Mouse (Mus musculus): ENCODE measurements at regions not wholly inside any gene's neighbourhood (a gene's known extent, or its start where the extent isn't known, plus 50 kb on each side); places are given as distances from the start of the nearest gene placed in this dataset.

DNA sequence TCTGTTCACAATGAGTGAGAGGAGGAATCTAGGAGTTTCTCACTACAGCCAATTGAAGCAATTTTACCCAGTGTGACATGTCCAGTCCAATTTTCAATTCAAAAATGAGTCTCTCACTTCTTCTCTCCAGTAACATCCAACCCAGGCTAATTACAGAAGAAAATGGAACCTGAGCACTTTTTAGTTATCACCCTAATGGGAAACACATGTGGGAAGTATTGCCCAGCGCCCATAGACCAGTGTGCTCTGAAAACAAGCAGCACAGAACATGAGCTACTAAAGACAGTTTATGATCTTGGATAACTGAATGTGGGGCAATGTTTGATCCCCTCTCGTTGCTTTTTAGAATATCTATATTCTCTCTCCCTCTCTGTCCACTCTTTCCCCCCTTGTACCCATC is 70.5 kb upstream of the Efemp1 start:
- no peak for ATAC-seq (replicated peaks; ENCODE audit: insufficient number of reproducible peaks, insufficient read depth, low FRiP score, low read depth)
- no peak overlapping the region for H3K4me3 ChIP-seq
- H3K27me3 ChIP-seq, result no peaks in the 10 kb centered on the region
- no peaks in the 10 kb centered on the region for H3K4me1 ChIP-seq (replicated peaks)
- 51% methylated on average over 2 of the region's 2 CpGs for WGBS
- H3K9me3 ChIP-seq (replicated peaks), result no peaks in the 10 kb centered on the region
- H3K36me3 ChIP-seq, result no peaks in the 10 kb centered on the region
- no peak overlapping the region for H3K9ac ChIP-seq
- no peak overlapping the region for H3K27ac ChIP-seq
- no peak overlapping the region for H3K4me2 ChIP-seq

DNA sequence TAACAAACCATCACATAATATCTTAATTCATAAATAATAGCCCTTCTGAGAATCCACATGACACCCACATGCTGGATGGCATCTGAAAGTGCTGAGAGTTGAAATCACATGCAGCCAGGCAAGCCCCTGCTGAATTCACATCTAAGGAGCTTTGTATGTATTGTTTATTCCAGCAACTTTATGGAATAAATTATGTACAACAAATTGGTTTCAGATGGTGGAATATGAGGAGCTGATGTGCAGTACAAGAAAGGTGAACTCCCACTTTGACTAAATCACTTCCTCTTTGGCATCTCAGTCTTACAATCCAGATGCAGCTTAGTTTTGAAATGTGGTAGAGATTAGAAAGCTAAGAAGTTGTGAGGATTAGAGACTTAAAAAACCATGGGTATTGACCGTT is 82.2 kb upstream of the Efemp1 start:
- H3K4me1 ChIP-seq (replicated peaks), result no peaks in the 10 kb centered on the region
- no peaks in the 10 kb centered on the region for H3K9me3 ChIP-seq (replicated peaks)
- H3K27ac ChIP-seq, result no peak overlapping the region
- no peak for ATAC-seq (replicated peaks; ENCODE audit: insufficient number of reproducible peaks, insufficient read depth, low FRiP score, low read depth)
- no peaks in the 10 kb centered on the region for H3K36me3 ChIP-seq
- WGBS, result 85% methylated on average over 1 of the region's 1 CpGs
- H3K9ac ChIP-seq, result no peak overlapping the region
- no peak overlapping the region for H3K4me3 ChIP-seq
- H3K27me3 ChIP-seq, result no peaks in the 10 kb centered on the region
- no peak overlapping the region for H3K4me2 ChIP-seq

DNA sequence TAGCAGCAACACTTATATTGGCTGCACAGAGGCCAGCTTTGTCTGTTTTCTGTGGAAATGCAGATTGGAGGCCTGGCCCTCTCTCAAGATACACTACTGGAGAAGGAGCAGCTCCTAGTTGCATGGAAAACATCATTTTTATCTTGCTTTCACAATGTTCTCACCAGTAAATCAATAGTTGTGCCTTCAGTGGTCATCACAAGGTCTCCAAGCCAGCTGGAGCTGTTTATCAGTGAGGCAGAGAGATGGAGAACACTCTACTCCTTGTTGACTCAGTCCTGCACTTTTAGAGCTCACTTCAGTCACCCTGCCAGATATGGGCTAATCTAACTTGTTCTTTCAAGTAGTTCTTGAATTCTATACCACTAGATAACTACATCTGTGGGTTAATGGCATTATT is 92.3 kb upstream of the Efemp1 start:
- Histone ChIP-seq H3K9me3 (replicated peaks) (no peaks in the 10 kb centered on the region), H3K36me3 (no peaks in the 10 kb centered on the region), H3K4me3 (no peak overlapping the region), H3K27ac (no peak overlapping the region), H3K4me1 (replicated peaks) (no peaks in the 10 kb centered on the region), H3K4me2 (no peak overlapping the region), H3K9ac (no peak overlapping the region), H3K27me3 (no peaks in the 10 kb centered on the region)
- ATAC-seq (replicated peaks; ENCODE audit: insufficient number of reproducible peaks, insufficient read depth, low FRiP score, low read depth), result no peak

DNA sequence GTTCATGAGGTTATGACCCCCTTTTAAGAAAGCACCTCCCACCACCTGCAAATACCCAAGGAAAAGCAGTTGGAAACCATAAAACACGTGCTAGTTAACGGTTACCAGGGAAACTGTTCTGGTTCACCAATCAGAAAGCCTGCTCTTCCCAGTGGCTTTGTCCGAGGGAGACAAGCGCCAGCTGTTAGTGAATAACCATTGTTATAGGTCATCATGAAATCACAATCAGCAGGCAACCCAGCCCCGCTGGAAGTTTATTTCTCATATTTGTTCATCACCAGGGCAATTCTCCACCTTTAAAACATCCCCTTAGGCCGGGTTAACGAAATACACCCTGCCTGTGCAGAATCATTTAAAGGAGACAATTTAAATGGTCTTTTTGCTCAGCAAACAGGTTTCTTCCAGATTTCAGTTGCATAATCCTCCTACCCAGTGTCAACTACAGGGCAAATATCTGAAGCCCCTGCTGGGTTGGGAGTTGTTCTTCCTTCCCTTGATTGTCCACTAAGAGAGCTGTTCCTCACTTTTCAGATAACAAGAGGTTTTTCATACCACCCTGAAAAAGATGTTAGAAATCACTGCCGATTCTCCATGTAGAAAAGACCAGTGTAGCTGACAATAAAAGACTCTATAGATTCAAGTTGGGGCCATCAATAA is 117.9 kb upstream of the Efemp1 start:
- no peak overlapping the region for H3K4me3 ChIP-seq
- H3K4me2 ChIP-seq, result no peak overlapping the region
- no peak for ATAC-seq (replicated peaks; ENCODE audit: insufficient number of reproducible peaks, insufficient read depth, low FRiP score, low read depth)
- WGBS, result 23% methylated on average over 8 of the region's 8 CpGs
- H3K9ac ChIP-seq, result no peak overlapping the region
- H3K9me3 ChIP-seq (replicated peaks), result no peaks in the 10 kb centered on the region
- no peaks in the 10 kb centered on the region for H3K27me3 ChIP-seq
- H3K27ac ChIP-seq, result no peak overlapping the region
- H3K4me1 ChIP-seq (replicated peaks), result no peaks in the 10 kb centered on the region
- no peaks in the 10 kb centered on the region for H3K36me3 ChIP-seq

DNA sequence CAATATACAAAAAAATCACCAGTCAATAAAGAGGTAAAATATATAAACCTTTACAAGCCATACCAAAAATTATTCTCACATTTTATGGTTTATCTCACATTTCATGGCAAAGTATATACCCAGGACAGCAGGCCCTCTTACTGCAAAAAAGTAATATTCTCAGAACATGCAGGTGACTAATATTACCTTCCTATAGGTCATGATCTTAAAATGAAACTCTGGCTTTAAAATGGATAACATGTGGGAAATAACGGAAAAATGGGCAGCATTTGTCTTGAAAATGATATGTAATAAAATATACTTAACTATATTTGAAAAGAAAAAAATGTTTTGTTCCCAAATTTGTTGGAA is 118.4 kb upstream of the Efemp1 start:
- Histone ChIP-seq H3K9me3 (replicated peaks) (no peaks in the 10 kb centered on the region), H3K4me2 (no peak overlapping the region), H3K4me3 (no peak overlapping the region), H3K9ac (no peak overlapping the region), H3K27me3 (no peaks in the 10 kb centered on the region), H3K36me3 (no peaks in the 10 kb centered on the region), H3K27ac (no peak overlapping the region), H3K4me1 (replicated peaks) (no peaks in the 10 kb centered on the region)
- ATAC-seq (replicated peaks; ENCODE audit: insufficient number of reproducible peaks, insufficient read depth, low FRiP score, low read depth), result no peak
- 64% methylated on average over 1 of the region's 1 CpGs for WGBS

DNA sequence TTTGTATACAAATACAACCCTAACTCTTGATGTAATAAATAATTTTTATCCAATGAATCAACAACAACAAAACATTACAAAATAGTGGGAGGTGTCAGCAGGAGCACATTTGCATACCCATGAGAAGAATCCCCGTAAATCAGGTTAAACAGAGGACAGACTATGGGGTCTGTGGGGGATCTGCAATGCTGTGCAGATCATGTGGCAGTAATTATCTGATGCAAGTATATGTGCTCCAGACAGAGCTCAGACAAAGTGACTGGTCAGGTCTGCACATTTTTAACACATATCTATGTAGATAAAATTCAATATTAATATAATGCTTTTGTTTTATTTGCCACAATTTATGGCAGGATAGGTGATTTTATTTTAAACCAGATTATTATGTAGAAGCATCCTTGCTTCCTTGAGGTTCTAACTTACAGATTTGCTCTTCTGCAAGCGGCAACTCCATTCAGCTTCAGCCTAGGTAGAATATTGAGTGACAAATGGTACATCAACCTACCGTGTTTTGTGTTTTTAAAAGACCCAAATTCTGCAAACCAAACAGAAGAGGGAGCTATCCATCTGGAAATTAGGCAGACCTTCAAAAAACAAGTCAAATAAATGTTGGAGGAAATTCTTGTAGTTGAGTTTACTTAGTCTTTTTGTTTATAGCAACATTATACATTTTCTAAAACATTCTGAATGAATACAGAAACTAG is 119.0 kb upstream of the Efemp1 start:
- H3K4me2 ChIP-seq, result no peak overlapping the region
- H3K27ac ChIP-seq, result no peak overlapping the region
- no peak for ATAC-seq (replicated peaks; ENCODE audit: insufficient number of reproducible peaks, insufficient read depth, low FRiP score, low read depth)
- no peaks in the 10 kb centered on the region for H3K9me3 ChIP-seq (replicated peaks)
- H3K9ac ChIP-seq, result no peak overlapping the region
- H3K27me3 ChIP-seq, result no peaks in the 10 kb centered on the region
- no peak overlapping the region for H3K4me3 ChIP-seq
- H3K4me1 ChIP-seq (replicated peaks), result no peaks in the 10 kb centered on the region
- 63% methylated on average over 3 of the region's 3 CpGs for WGBS
- H3K36me3 ChIP-seq, result no peaks in the 10 kb centered on the region

DNA sequence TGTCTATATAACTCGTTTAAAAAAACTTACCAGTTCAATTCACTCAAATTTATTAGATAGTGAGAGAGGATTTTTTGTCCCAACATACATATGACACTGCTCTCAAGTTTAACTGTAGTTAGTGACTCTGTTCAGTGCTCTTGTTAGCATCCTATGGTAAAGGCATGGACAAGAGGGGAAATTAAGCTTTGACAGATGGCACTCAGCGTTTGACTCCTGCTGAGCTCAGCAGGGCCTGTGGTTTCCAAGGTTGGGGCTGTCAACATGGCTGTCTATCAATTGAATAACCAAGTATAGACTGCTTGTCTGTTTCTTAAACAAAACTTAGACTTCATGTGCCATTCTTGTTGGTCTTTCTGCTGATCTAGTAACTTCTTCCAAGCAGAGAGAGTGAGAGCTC is 122.9 kb upstream of the Efemp1 start:
- H3K4me3 ChIP-seq, result no peak overlapping the region
- H3K4me2 ChIP-seq, result no peak overlapping the region
- WGBS, result 57% methylated on average over 2 of the region's 2 CpGs
- no peaks in the 10 kb centered on the region for H3K4me1 ChIP-seq (replicated peaks)
- no peaks in the 10 kb centered on the region for H3K9me3 ChIP-seq (replicated peaks)
- H3K27ac ChIP-seq, result no peak overlapping the region
- no peaks in the 10 kb centered on the region for H3K27me3 ChIP-seq
- no peak for ATAC-seq (replicated peaks; ENCODE audit: insufficient number of reproducible peaks, insufficient read depth, low FRiP score, low read depth)
- no peak overlapping the region for H3K9ac ChIP-seq
- no peaks in the 10 kb centered on the region for H3K36me3 ChIP-seq

DNA sequence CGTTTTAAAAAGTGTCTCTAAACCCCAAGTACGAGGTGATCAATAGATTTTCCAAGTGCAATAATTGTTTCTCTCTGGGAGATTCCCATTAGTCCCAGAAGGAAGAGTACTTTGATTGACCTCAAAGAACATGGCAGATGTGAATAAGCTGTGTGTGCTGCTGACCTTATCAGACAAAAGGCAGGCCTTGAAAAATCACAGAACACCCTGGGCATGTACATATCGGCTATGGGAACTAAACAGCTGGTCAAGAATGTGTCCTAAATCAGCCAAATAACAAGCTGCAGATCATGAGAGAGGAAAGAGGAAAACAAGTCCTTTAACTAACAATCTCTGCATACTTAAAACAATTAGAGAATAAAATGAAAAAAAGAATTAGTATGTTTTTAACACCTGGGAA is 125.4 kb upstream of the Ccdc85a start:
- Histone ChIP-seq H3K4me2 (no peak overlapping the region), H3K27ac (no peak overlapping the region), H3K9me3 (replicated peaks) (no peaks in the 10 kb centered on the region), H3K9ac (no peak overlapping the region), H3K27me3 (no peaks in the 10 kb centered on the region), H3K4me3 (no peak overlapping the region), H3K36me3 (no peaks in the 10 kb centered on the region), H3K4me1 (replicated peaks) (0 out of 2 replicates have a peak, but pooled peaks cover 2% of the 10 kb centered on the region)
- ATAC-seq (replicated peaks; ENCODE audit: insufficient number of reproducible peaks, insufficient read depth, low FRiP score, low read depth), result no peak
- 58% methylated on average over 3 of the region's 3 CpGs for WGBS

DNA sequence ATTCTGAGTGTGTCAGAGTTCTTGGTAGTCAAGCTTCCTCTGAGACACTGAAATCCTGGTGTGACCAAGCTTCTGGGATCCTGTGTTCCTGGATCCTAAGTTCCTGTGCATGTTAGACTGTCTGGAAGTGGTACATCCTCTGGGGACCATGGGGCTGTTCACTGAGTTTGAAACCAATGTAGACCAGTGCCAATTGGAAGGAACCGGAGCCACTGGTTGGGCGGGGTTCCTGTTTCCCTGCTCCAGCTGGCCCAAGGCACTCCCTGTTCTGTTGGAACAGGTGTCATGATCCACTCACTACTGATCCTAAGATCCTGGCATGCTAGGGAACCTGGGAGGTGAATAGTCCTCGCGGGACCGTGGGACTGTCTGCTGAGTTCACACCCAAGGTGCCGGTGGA is 124.3 kb upstream of the Ccdc85a start:
- Histone ChIP-seq H3K4me1 (replicated peaks) (0 out of 2 replicates have a peak, but pooled peaks cover 2% of the 10 kb centered on the region), H3K27ac (no peak overlapping the region), H3K36me3 (no peaks in the 10 kb centered on the region), H3K9ac (no peak overlapping the region), H3K4me3 (no peak overlapping the region), H3K27me3 (no peaks in the 10 kb centered on the region), H3K9me3 (replicated peaks) (no peaks in the 10 kb centered on the region), H3K4me2 (no peak overlapping the region)
- ATAC-seq (replicated peaks; ENCODE audit: insufficient number of reproducible peaks, insufficient read depth, low FRiP score, low read depth), result no peak
- 90% methylated on average over 6 of the region's 6 CpGs for WGBS

DNA sequence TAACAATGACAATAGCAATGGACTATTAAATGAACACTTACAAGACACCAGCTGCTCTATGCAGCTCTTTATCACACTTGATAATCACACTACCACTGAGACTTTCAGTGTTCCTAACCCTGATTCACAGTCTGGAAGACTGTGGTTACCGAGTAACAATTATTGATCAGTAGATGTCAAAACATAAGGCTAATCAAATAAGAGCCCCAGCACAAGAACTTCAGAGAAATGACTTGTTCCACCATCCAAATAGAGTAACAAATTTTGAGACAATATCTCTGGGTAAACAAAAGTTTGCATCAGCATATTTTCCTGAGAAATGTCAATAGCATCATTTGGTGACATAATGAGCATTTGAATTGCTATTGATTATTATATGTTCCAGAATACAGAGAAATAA is 118.3 kb upstream of the Ccdc85a start:
- 89% methylated on average over 1 of the region's 1 CpGs for WGBS
- H3K9ac ChIP-seq, result no peak overlapping the region
- H3K4me1 ChIP-seq (replicated peaks), result peaks cover 6% of the 10 kb centered on the region
- no peak for ATAC-seq (replicated peaks; ENCODE audit: insufficient number of reproducible peaks, insufficient read depth, low FRiP score, low read depth)
- no peaks in the 10 kb centered on the region for H3K36me3 ChIP-seq
- H3K27ac ChIP-seq, result no peak overlapping the region
- H3K9me3 ChIP-seq (replicated peaks), result no peaks in the 10 kb centered on the region
- no peak overlapping the region for H3K4me3 ChIP-seq
- no peak overlapping the region for H3K4me2 ChIP-seq
- H3K27me3 ChIP-seq, result no peaks in the 10 kb centered on the region

DNA sequence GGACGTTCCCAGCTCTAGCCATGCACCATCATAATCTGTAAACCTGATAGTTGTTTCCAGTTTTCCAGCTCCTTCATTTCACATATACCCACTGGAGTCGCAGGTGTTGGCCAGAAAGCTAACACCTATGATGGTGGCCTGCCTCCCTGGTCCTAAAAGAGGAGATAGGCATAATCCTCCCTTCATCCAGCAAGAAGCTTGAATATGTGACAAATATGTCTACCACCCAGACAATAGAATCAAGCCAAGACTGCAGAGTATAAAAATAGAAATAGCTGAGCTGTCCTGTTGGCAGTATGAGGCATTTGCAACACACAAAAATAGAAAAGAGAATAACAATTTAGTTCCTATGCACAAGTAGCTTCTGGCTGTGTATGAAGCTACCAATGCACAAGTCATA is 117.3 kb upstream of the Ccdc85a start:
- 62% methylated on average over 2 of the region's 2 CpGs for WGBS
- Histone ChIP-seq H3K4me3 (no peak overlapping the region), H3K27me3 (no peaks in the 10 kb centered on the region), H3K27ac (peak overlapping the region; percentile 56; the same call in 1 of the 2 replicates), H3K9ac (no peak overlapping the region), H3K9me3 (replicated peaks) (no peaks in the 10 kb centered on the region), H3K4me2 (no peak overlapping the region), H3K4me1 (replicated peaks) (peaks cover 6% of the 10 kb centered on the region), H3K36me3 (no peaks in the 10 kb centered on the region)
- ATAC-seq (replicated peaks; ENCODE audit: insufficient number of reproducible peaks, insufficient read depth, low FRiP score, low read depth), result no peak

DNA sequence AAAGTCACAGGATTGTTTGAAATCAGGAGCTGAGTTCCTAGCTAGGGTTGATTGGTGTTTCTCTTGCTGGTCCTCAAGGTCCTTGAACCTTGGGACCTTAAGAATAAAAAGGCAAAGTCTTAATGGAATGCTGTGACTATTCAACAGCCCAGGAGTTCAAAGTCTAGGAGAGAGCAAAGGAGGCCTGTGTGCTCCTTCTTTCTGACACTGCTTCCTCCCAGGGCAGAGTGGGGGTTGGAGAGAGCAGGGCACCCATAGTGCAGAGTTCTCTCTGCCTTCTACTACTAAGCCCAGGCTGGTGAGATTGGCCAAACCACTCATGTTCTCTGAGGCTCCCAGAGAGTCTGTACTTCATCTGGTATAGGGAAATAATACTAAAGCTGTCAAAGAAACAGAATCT is 115.6 kb upstream of the Ccdc85a start:
- no peaks in the 10 kb centered on the region for H3K27me3 ChIP-seq
- ATAC-seq (replicated peaks; ENCODE audit: insufficient number of reproducible peaks, insufficient read depth, low FRiP score, low read depth), result no peak
- H3K9me3 ChIP-seq (replicated peaks), result no peaks in the 10 kb centered on the region
- peaks cover 9% of the 10 kb centered on the region for H3K4me1 ChIP-seq (replicated peaks)
- no peak overlapping the region for H3K4me3 ChIP-seq
- no peak overlapping the region for H3K9ac ChIP-seq
- H3K36me3 ChIP-seq, result no peaks in the 10 kb centered on the region
- H3K27ac ChIP-seq, result no peak overlapping the region
- H3K4me2 ChIP-seq, result no peak overlapping the region

Data from heart, embryonic 15.5 days (tissue).